Mouse (Mus musculus) heart, postnatal 25 days (tissue): ENCODE results near the gene Ppp3ca. TPM values are rescaled to one million over a fixed set of nuclear protein-coding genes. Genes with fewer than 3 reads are reported as not detected.

Source experiments
- DNase-seq: peaks from one replicate; pipeline ENCODE4 v3.0.0; 2022; ENCODE audit warnings: low spot score
- intact Hi-C: fragments of 180-260 bp; cut with DNase I; formaldehyde crosslinking; loops from one replicate; pipeline ENCODE4 v1.15.1; 2025
- total RNA-seq, 2 experiments: library from RNA; stranded (reverse); gene quantifications; 2 replicates each; pipeline ENCODE4 v1.2.3; 2021

Gene Ppp3ca
- 10 to 100 TPM; 40.3 to 43.2 TPM for total RNA-seq

DNA sequence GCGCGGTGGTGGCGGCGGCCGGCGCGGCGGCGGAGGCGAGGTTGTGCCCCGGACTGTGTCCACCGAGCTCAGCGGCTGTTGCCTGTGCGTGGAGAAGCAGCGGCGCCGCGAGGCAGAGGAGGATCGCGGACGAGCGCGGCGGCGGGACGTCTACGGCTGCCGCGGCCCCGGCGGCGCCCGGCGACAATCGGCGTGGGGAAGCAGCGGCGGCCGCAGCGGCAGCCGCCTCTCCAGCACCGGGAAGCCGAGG, at the start of gene Ppp3ca:
Gene Ppp3ca, plus strand, starts transcription at position 15 of the 250 bp plus-strand sequence.
- intact Hi-C loops, result loop anchor here (2.0 to 10.0 kb wide), 2 partner anchors 59 to 235 kb away; no protein-coding TSS in a partner anchor
- no peak for DNase-seq

DNA sequence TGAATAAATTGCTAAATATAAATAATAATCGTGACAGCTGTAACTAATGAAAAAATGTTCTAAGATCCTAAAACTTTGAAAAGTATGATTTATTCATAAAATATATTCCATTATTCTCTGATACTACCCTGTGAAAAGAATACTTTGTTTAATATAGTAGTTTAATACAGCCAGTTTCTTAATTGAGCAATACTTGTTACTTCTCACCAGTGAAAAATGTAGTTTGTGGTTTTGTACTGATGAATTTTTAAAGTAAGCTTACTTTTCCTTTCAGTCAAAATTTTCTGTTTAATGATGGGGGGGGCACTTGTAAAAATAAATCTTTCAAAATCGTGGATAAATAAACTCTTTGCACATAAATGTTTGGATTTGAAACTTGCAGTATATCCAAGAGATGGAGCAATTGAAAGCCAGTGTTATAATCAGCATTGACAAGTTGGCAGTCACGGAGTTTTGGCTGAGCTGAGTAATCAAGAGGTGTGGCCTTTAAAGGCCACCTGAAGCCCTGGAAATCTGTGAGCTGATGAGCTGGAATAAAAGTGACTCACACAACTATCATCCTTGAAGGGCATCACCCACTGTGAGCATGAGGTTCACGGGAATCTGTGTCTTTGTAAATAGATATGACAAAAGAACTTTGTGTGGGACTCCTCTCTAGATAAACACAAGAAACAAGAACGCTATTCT, 29.2 kb upstream of the Ppp3ca start:
- DNase-seq, result no peak
- intact Hi-C loops, result no loop called here

DNA sequence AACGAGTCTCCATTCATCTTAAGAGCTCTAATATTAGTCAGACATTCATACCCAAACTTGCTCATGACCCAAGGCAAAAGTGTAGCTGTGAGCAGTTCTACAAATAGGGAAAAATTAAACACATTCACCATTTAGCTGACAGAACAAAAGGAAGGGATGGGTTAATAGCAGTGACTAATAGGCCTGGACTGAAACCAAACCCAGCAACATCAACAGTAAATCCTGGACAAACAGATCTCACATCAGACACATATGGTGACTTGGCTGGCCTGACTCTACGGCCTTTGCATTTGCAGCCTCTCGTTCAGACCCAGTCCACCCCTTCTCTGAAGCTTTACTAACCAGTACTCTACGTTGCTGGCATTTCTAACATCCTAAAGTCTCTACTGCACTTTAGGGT, 19.0 kb upstream of the Ppp3ca start:
- DNase-seq, result no peak
- intact Hi-C loops, result no loop called here

- DNase-seq, result no peak
- intact Hi-C loops, result no loop called here
Measured at GRCm38 (mm10) chr3:136651496-136651895, 18.4 kb upstream of the Ppp3ca start.

GRCm38 (mm10) chr3:136656460-136657035, 13.4 kb upstream of the Ppp3ca start:
- no peak for DNase-seq
- intact Hi-C loops, result no loop called here

DNA sequence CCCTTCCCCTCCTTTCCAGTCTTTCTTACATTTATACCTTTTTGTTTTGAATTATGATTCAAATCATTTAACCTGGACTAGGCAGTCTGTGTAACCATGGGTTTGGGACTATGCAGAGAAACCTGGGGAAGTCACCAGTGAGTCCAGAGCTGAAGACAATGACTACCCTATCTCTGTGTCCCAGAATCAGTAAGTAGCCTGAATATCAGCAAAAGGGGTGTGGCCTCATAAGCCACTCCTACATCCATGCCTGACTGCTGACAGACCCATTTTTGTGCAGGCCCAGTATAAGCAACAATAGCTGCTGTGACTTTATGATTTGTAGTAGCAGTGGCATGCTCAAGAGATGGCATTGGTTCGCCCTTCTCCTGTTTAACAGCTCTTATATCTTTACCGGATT, 11.2 kb upstream of the Ppp3ca start:
- intact Hi-C loops, result no loop called here
- DNase-seq, result no peak

- DNase-seq, result no peak
- intact Hi-C loops, result loop anchor here (5.0 kb wide), 2 partner anchors 127 to 778 kb away; no protein-coding TSS in a partner anchor
Measured at GRCm38 (mm10) chr3:136665119-136665518, 4.8 kb upstream of the Ppp3ca start.

DNA sequence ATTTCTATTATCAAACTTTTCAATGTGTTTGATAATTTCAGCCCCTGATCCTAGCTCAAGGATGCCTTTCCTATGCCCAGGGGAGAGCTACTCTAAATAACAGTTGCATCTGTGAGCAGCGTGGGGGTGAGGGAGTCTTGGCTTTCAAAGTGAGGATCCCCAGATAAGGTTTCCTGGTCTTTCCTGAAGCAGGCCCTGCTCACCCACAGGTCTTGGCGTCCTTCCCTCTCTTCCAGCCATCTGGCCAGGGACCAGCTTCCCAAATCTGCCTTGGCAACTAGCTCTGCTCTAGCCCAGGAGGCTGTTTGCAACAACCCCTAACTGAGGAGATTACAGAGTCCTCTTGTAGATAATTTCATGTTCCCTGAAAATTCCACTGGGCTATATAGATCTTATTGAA, 1.9 kb upstream of the Ppp3ca start:
- DNase-seq, result peak; percentile 62
- intact Hi-C loops, result loop anchor here (2.0 to 5.0 kb wide), 3 partner anchors 57 to 781 kb away; no protein-coding TSS in a partner anchor

DNA sequence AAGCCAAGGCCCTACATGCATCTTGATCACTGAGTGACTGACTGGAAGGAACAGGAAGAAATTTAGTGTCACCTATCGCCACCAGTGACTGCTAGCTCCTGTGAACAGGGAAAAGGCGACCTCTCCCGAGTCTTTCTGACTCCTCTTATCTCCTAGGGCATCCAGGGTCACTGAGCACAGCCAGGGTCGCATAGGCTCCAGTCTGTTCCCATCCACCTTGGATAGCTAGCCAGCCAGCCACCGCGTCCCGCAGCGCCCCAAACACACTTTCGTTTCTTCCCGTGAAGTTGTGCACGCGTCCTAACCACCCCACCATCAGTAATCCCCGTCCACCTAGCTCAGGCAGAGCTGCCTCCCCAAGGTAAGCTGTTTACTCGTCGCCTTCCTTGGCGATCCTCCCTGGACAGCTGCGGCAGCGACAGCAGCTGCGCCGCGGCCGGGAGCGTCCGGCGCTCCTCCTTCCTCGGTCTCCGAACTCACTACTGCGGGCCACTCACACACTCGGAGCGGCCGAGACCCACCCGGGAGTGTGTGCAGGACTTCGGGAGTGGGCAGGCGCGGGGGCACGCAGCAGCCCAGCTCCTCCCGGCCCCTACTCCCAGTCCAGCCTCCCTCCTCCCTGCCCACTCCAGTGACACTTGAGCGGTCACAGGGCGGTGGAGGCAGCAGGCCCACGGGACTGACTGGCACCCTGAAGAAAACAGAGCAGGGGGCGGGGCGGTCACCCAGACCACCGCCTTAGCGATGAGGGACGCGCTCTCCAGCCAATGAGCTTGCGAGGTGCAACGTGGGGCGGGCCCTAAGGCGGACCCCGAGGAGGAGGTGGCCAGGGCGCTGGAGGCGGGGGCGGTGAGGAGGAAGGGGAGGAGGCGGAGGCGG, 454 bp upstream of the Ppp3ca start:
- peak; percentile 100 for DNase-seq
- intact Hi-C loops, result loop anchor here (2.0 to 10.0 kb wide), 5 partner anchors 55 to 782 kb away; no protein-coding TSS in a partner anchor

GRCm38 (mm10) chr3:136670360-136671131, 622 bp downstream of the Ppp3ca start:
- peak; percentile 32 for DNase-seq
- intact Hi-C loops, result loop anchor here (2.0 to 10.0 kb wide), 2 partner anchors 60 to 234 kb away; no protein-coding TSS in a partner anchor

DNA sequence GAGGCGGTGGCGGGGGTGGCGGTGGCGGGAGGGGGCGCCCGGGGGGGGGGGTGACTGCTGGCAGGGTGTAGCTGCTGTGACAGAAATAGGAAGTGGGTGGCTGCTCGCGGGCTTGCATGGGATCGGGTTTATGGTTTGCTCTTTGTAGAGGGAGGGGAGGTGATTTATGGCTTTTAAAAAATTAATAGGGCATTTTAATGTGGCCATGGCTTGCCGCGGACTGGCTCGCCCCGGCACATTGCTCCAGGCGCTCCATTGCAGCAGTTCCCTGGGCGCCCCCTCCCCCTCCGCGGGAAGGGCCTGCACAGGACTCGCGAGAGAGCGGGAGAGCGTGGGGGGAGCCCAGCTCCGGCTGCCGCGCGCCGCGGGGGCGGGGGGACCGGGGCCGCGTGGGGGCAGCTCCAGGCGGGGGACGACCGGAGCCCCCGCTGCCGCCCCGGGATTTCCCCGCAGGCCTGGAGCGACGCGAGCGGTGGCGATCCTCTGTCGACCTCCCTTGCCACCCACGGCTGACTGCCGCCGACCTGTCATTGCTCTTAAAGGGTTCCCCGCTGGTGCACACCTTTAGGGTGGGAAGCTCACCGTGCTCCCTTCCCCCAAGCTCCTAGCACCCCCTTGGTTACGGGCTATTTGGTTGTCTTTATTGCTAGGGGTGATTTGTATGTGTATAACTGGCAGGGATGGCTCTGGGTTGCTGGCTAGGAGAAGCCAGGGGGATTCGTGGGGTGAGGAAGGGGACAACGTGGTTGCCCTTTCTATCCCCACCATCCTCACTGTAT, 1.4 kb downstream of the Ppp3ca start:
- peak; percentile 68 for DNase-seq
- intact Hi-C loops, result loop anchor here (2.0 to 10.0 kb wide), 2 partner anchors 61 to 233 kb away; no protein-coding TSS in a partner anchor

DNA sequence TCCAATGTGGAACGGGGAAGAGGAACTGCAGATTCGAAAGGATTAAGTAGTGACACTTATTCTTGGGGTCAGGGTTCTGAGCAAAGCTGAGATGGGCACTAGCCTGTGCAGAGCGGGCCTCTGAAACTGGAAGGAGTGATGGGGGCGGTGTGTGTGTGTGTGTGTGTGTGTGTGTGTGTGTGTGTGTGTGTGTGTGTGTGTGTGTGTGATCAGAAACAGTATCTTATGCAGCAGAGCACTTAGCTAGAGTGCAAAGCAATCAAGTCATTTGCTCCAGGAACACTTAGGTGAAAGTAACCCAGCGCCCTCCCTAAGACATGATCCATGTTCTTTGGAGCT, 2.0 kb downstream of the Ppp3ca start:
- no peak for DNase-seq
- intact Hi-C loops, result loop anchor here (2.0 to 10.0 kb wide), 2 partner anchors 61 to 233 kb away; no protein-coding TSS in a partner anchor

GRCm38 (mm10) chr3:136672870-136673269, 2.9 kb downstream of the Ppp3ca start:
- intact Hi-C loops, result loop anchor here (10.0 kb wide), 1 partner anchor 232 kb away; no protein-coding TSS in a partner anchor

GRCm38 (mm10) chr3:136673363-136673762, 3.4 kb downstream of the Ppp3ca start:
- intact Hi-C loops, result loop anchor here (10.0 kb wide), 1 partner anchor 231 kb away; no protein-coding TSS in a partner anchor
- no peak for DNase-seq

More at GRCm38 (mm10) chr3:136672870-136673269, 2.9 kb downstream of the Ppp3ca start:
- no peak for DNase-seq

DNA sequence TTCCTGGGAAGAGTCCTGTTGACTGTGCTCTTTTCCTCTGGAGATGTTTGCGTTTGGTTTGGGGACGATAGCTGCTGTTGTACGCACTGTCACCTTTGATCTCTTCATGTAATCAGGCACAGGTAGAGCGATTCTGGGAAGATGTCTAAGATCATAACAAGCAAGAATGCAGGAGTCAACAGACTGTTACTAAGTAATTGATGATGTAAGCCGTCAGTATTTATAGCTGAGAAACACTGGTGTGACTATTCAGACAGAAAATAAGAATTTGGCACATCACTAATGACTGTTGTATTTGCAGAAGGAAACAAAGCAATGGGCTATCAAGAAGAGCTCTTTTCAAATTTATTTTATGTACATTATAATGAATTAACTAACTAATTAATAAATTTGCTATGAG, 4.6 kb downstream of the Ppp3ca start:
- no peak for DNase-seq
- intact Hi-C loops, result loop anchor here (10.0 kb wide), 1 partner anchor 230 kb away; no protein-coding TSS in a partner anchor

GRCm38 (mm10) chr3:136676991-136677390, 7.1 kb downstream of the Ppp3ca start:
- DNase-seq, result no peak
- intact Hi-C loops, result loop anchor here (10.0 kb wide), 1 partner anchor 228 kb away; no protein-coding TSS in a partner anchor

GRCm38 (mm10) chr3:136678386-136678785, 8.5 kb downstream of the Ppp3ca start:
- intact Hi-C loops, result loop anchor here (10.0 kb wide), 1 partner anchor 226 kb away; no protein-coding TSS in a partner anchor
- DNase-seq, result no peak

GRCm38 (mm10) chr3:136679903-136680491, 10.1 kb downstream of the Ppp3ca start:
- intact Hi-C loops, result loop anchor here (10.0 kb wide), 1 partner anchor 225 kb away; no protein-coding TSS in a partner anchor
- DNase-seq, result no peak
